Mouse (Mus musculus) limb, embryonic 12.5 days (tissue): ENCODE results near the gene Fam219a. TPM values are rescaled to one million over a fixed set of nuclear protein-coding genes. Genes with fewer than 3 reads are reported as not detected.

Experiments
- ATAC-seq: fragments of 200-750 bp; cut with Nextera tagmentation; 2 replicates; pipeline ENCODE4 v1.8.0; 2017; ENCODE audit warnings: low read depth, moderate TSS enrichment; ENCODE audit not compliant: insufficient number of reproducible peaks, insufficient read depth, low FRiP score, low TSS enrichment
- H3K27ac ChIP-seq: fragments of 300-500 bp; sonication (generic); 2 replicates; pipeline ENCODE4 v1.5.1; 2016; ENCODE audit warnings: mild to moderate bottlenecking, moderate library complexity
- H3K27me3 ChIP-seq: fragments of 300-500 bp; sonication (generic); 2 replicates; pipeline ENCODE4 v1.6.1; 2016; ENCODE audit warnings: mild to moderate bottlenecking, moderate library complexity
- H3K36me3 ChIP-seq: fragments of 300-500 bp; sonication (generic); 2 replicates; pipeline ENCODE4 v1.6.1; 2016; ENCODE audit warnings: mild to moderate bottlenecking, moderate library complexity
- H3K4me1 ChIP-seq: fragments of 300-500 bp; sonication (generic); replicated peaks from 2 replicates; pipeline ENCODE4 v1.6.1; 2016
- H3K4me2 ChIP-seq: fragments of 300-500 bp; sonication (generic); 2 replicates; pipeline ENCODE4 v1.6.1; 2016; ENCODE audit warnings: mild to moderate bottlenecking, moderate library complexity
- H3K4me3 ChIP-seq: fragments of 300-500 bp; sonication (generic); replicated peaks from 2 replicates; pipeline ENCODE4 v1.5.1; 2016; ENCODE audit warnings: mild to moderate bottlenecking
- H3K9ac ChIP-seq: fragments of 300-500 bp; sonication (generic); replicated peaks from 2 replicates; pipeline ENCODE4 v1.6.1; 2016; ENCODE audit warnings: mild to moderate bottlenecking, moderate library complexity
- H3K9me3 ChIP-seq: fragments of 300-500 bp; sonication (generic); 2 replicates; pipeline ENCODE4 v1.6.1; 2016; ENCODE audit warnings: mild to moderate bottlenecking, moderate library complexity
- WGBS: fragments of 180-500 bp; shearing (Covaris S2); methylation state at CpG from one replicate; pipeline ENCODE4 v1.1.7; 2016; 5-methylcytosine and 5-hydroxymethylcytosine counted together
- polyA plus RNA-seq: library from polyadenylated mRNA; unstranded; fragments of >200 nt; fragmentation: Nextera tagmentation; extraction: Ambion mirVana; gene quantifications from 2 replicates; pipeline ENCODE4 v1.2.1, GENCODE M21; 2016

The Fam219a gene
- polyA plus RNA-seq, 1 experiment from 2014 or later: 2.4 TPM

DNA sequence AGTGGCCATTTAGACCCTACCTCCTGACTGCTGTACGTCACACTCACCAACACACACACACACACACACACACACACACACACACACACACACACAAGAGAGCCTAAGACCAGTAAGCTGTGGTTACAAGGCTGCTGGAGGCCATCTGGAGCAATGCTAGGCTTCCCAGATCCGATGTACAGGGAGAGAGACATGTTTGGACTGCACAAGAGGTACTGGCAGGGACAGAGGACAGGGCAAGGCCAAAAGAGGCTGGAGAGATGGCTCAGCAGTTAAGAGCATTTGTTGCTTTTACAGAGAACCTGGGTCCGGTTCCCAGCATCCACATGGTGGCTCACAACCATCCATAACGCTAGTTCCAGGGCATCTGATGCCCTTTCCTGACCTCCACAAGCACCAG, 74.3 kb downstream of the Fam219a start:
- Histone ChIP-seq H3K4me2 (no peak overlapping the region), H3K9ac (no peak overlapping the region), H3K4me1 (peaks cover 20% of the 10 kb centered on the region), H3K9me3 (no peaks in the 10 kb centered on the region), H3K4me3 (no peak overlapping the region), H3K27ac (no peak overlapping the region), H3K36me3 (no peaks in the 10 kb centered on the region), H3K27me3 (peaks cover 73% of the 10 kb centered on the region)
- no peak for ATAC-seq
- 83% methylated on average over 4 of the region's 4 CpGs for WGBS

DNA sequence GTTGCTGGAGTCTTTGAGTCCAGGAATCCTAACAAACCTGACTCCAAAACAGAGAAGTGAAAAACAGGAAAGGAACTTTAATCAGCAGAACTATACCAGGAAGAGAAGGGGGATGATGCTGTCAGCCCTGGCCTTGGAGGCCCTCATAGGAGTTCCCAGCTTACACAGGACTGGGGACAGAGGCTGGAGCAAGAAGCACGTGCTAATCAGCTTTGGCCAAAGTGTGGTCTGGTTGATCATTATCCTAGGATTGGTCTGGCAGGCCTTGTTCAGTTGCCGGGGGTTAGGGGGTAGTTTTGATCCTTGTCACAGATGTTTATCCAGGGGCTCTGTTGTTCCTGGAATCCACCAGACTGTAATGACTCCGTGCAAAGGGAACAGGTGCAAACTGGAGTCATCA, 75.0 kb downstream of the Fam219a start:
- Histone ChIP-seq H3K27ac (no peak overlapping the region), H3K4me3 (no peak overlapping the region), H3K9me3 (no peaks in the 10 kb centered on the region), H3K4me1 (peaks cover 20% of the 10 kb centered on the region), H3K4me2 (no peak overlapping the region), H3K27me3 (peaks cover 68% of the 10 kb centered on the region), H3K9ac (no peak overlapping the region), H3K36me3 (no peaks in the 10 kb centered on the region)
- WGBS: 43% methylated on average over 3 of the region's 3 CpGs
- no peak for ATAC-seq

DNA sequence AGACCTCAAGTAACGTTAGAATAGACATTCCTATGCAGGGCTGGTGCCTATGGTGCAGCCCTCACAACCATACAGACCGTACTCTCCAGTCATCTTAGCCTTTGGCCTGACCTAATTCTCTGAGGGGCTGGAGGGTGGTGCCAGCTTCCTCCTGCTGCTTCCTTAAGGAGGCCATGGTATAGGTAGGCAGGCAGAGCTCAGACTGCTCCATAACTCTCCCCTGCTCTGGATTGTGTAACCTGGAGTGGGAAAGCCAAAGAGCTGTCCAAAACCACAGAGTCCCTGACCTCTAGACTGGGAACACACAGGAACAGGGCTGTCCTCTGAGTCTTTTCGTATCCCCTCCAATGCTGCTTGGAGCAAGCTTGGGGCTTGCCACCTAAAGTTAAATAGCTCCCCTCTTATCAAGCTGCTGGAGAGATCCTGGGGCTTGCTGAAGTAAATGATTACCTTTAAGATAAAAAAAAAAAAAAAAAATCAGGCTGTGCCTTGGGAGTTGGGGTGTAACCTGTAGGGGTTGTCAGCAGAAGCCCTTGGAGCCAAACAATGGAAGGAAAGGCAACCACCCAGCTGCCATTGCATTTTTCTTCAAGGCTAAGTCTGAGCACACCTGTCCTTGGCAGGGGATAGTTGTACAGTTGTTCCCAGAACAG, 75.7 kb downstream of the Fam219a start:
- no peaks in the 10 kb centered on the region for H3K36me3 ChIP-seq
- ATAC-seq: no peak
- H3K27me3 ChIP-seq: peaks cover 60% of the 10 kb centered on the region
- H3K4me3 ChIP-seq: no peak overlapping the region
- no peak overlapping the region for H3K9ac ChIP-seq
- no peak overlapping the region for H3K4me2 ChIP-seq
- no peaks in the 10 kb centered on the region for H3K9me3 ChIP-seq
- WGBS: 88% methylated on average over 3 of the region's 3 CpGs
- H3K4me1 ChIP-seq: peaks cover 12% of the 10 kb centered on the region
- no peak overlapping the region for H3K27ac ChIP-seq

DNA sequence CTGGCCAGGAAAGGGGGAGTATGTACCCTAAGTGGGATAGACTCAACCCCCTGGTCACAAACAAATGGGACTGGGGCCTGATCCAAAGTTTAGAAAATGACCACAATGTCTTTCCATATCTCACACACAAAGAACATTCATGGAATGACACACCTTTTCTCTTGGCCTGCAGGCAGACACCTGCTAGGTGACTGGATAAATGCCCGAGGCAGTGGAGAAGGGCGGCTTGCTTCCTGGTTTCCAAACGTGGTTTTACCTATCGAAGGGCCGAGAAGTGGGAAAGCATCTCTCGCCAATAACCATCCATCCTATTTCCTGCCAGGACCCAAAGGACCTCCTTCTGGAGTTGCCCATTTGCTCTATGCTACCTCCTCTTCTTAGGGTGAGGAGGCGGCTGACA, 76.4 kb downstream of the Fam219a start:
- Histone ChIP-seq H3K36me3 (no peaks in the 10 kb centered on the region), H3K4me3 (no peak overlapping the region), H3K4me1 (peaks cover 6% of the 10 kb centered on the region), H3K27me3 (peaks cover 54% of the 10 kb centered on the region), H3K9ac (no peak overlapping the region), H3K27ac (no peak overlapping the region), H3K4me2 (no peak overlapping the region), H3K9me3 (no peaks in the 10 kb centered on the region)
- 73% methylated on average over 7 of the region's 7 CpGs for WGBS
- no peak for ATAC-seq

DNA sequence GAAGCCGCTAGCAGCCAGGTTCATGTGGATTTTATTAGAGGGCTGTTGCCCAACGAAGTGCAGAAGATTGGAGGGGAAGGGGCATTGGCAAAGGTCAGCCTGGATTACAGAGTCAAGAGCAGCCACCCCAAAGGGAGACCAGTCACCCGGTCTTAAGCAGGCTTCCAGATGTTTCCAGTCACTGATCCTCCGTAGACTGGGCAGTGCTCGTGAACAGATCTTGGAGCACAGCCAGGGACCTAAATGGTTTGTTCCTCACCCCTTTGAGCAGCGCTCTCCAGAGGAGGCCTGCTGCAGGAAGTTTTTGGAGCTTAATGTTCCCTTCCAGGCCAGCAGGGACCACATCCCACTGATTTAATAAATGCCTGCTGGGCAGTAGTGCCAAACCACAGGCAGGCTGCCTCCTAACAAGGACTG, 87.7 kb downstream of the Fam219a start:
- peak overlapping the region; percentile 81 for H3K27ac ChIP-seq
- ATAC-seq: peak; percentile 87

DNA sequence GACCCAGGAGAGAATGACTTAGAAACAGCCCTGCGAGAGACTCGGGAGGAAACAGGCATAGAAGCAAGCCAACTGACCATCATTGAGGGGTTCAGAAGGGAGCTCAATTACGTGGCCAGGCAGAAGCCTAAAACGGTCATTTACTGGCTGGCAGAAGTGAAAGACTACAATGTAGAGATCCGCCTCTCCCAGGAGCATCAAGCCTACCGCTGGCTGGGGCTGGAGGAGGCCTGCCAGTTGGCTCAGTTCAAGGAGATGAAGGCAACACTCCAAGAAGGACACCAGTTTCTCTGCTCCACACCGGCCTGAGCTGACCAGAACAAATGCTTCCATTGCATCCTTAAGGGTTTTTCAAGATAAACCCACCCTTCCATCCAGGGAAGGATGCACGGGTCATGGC, 89.1 kb downstream of the Fam219a start:
- no peak overlapping the region for H3K27ac ChIP-seq
- no peak for ATAC-seq
- H3K9ac ChIP-seq: no peak overlapping the region
- 0 out of 2 replicates have a peak, but pooled peaks cover 9% of the 10 kb centered on the region for H3K36me3 ChIP-seq
- peaks cover 29% of the 10 kb centered on the region for H3K4me1 ChIP-seq
- peaks cover 19% of the 10 kb centered on the region; the same call in 1 of the 2 replicates for H3K27me3 ChIP-seq
- no peak overlapping the region for H3K4me2 ChIP-seq
- WGBS: 83% methylated on average over 8 of the region's 8 CpGs
- H3K4me3 ChIP-seq: no peak overlapping the region
- no peaks in the 10 kb centered on the region for H3K9me3 ChIP-seq

More for the DNA sequence above, 87.7 kb downstream of the Fam219a start:
- peak overlapping the region; percentile 15; the same call in 1 of the 2 replicates for H3K4me2 ChIP-seq
- no peak overlapping the region for H3K4me3 ChIP-seq
- WGBS: 13% methylated on average over 6 of the region's 6 CpGs
- peaks cover 29% of the 10 kb centered on the region for H3K4me1 ChIP-seq
- H3K9me3 ChIP-seq: peaks cover 6% of the 10 kb centered on the region; the same call in 1 of the 2 replicates
- 0 out of 2 replicates have a peak, but pooled peaks cover 9% of the 10 kb centered on the region for H3K36me3 ChIP-seq
- no peak overlapping the region for H3K9ac ChIP-seq
- peaks cover 15% of the 10 kb centered on the region; the same call in 1 of the 2 replicates for H3K27me3 ChIP-seq

DNA sequence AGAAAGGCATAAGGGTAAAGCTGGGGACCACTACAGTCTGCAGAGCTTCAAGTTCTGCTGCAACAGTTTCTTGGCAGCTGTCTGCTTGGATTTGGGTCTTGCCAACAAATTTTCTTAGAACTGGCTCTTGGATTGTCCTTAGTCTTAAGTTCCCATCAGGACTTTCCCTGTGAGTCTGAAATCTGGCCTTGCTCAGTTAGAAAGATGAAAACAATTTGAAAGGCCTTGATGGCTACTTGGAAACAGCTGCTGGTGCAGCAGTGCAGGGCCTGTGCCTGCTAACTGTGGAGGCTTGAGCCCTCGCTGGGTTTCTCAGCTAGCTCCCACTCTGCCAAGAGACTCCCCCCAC, 89.9 kb downstream of the Fam219a start:
- H3K4me1 ChIP-seq: peaks cover 29% of the 10 kb centered on the region
- ATAC-seq: no peak
- peaks cover 15% of the 10 kb centered on the region; the same call in 1 of the 2 replicates for H3K27me3 ChIP-seq
- no peak overlapping the region for H3K27ac ChIP-seq
- no peak overlapping the region for H3K4me3 ChIP-seq
- no peaks in the 10 kb centered on the region for H3K9me3 ChIP-seq
- H3K9ac ChIP-seq: no peak overlapping the region
- 36% methylated on average over 1 of the region's 1 CpGs for WGBS
- no peak overlapping the region for H3K4me2 ChIP-seq
- 0 out of 2 replicates have a peak, but pooled peaks cover 9% of the 10 kb centered on the region for H3K36me3 ChIP-seq

DNA sequence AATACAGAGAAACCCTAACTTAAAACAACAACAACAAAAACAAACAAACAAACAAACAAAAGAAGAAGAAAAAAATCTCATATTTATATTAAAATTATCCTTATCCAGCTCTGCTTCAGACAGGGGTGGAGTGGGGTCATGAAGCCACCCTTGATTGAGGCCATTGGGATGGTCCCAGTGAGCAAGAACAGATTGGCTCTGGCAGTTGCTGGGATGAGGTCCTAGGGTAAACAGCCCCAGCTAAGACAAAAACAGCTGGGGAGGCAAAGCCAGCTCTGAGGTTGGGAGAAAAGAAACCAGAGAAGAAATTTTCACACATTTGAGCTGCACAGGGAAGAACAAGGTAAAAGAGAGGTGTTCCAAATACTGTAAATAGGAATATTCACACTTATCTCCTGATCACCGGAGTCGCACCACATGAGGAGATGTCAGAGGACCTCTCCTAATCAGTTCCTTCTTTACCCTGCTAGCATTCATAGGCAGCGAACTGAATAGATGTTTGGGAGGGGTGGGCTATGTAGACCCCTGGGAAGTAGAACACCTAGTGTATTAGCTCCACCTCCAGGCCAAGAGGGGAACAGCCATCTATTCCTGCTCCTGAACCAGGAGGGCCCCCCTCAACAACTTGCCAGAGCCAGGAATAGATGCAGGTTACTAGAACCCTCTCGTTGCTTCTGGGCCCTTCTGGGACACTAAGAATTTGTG, 90.4 kb downstream of the Fam219a start:
- Histone ChIP-seq H3K36me3 (0 out of 2 replicates have a peak, but pooled peaks cover 9% of the 10 kb centered on the region), H3K4me3 (no peak overlapping the region), H3K4me1 (peaks cover 29% of the 10 kb centered on the region), H3K9ac (no peak overlapping the region), H3K27me3 (peaks cover 13% of the 10 kb centered on the region; the same call in 1 of the 2 replicates), H3K27ac (no peak overlapping the region), H3K4me2 (no peak overlapping the region), H3K9me3 (no peaks in the 10 kb centered on the region)
- 72% methylated on average over 4 of the region's 4 CpGs for WGBS
- ATAC-seq: no peak

DNA sequence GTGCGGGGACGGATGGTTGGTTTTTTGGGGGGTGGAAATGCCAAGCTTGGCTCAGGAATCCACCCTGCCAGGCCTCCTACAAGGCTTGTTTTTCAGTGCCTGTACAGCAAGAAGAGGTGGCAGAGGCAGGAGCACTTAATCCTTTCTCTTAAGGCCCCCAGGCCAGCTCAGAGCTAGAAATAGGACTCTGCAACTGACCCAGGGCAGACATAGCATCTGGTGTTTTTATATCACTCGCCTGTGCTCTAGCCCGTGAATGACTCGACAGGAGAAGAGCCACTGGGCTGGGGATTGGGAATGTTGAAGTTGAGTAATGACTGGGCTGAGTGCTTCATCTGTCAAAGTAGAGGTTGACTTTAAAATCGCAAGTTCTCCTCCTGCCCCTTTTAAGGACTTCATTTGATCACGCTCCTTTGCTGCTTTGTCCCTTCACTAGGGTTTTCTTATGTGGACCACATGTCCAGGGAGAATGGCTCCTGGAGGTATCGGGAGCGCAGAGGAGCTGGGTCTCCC, 91.6 kb downstream of the Fam219a start:
- Histone ChIP-seq H3K4me3 (no peak overlapping the region), H3K27ac (no peak overlapping the region), H3K4me2 (no peak overlapping the region), H3K4me1 (peaks cover 29% of the 10 kb centered on the region), H3K9ac (no peak overlapping the region), H3K27me3 (peaks cover 13% of the 10 kb centered on the region; the same call in 1 of the 2 replicates), H3K9me3 (no peaks in the 10 kb centered on the region), H3K36me3 (0 out of 2 replicates have a peak, but pooled peaks cover 9% of the 10 kb centered on the region)
- WGBS: 79% methylated on average over 9 of the region's 9 CpGs
- no peak for ATAC-seq

DNA sequence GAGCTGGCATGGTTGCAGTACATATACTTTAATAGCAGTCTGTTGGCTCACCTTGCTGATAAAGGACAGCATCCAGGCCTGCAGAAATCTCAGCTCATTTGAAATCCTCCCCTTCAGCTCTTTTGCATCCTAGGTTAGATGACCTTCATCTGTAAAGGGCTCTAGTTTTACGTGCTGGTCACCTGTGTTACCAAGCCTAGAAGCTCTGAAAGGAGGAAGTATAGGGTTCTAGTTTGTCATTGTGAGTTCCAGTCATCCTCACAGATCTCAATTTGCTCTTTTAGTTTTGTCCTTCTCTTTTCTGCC, 98.0 kb downstream of the Fam219a start:
- H3K27ac ChIP-seq: no peak overlapping the region; the same call in 1 of the 2 replicates
- H3K4me3 ChIP-seq: no peak overlapping the region
- H3K27me3 ChIP-seq: 0 out of 2 replicates have a peak, but pooled peaks cover 5% of the 10 kb centered on the region
- H3K9ac ChIP-seq: no peak overlapping the region
- no peak for ATAC-seq
- H3K4me2 ChIP-seq: no peak overlapping the region
- H3K36me3 ChIP-seq: no peaks in the 10 kb centered on the region
- H3K4me1 ChIP-seq: peaks cover 23% of the 10 kb centered on the region
- WGBS: 88% methylated on average over 1 of the region's 1 CpGs
- H3K9me3 ChIP-seq: no peaks in the 10 kb centered on the region

DNA sequence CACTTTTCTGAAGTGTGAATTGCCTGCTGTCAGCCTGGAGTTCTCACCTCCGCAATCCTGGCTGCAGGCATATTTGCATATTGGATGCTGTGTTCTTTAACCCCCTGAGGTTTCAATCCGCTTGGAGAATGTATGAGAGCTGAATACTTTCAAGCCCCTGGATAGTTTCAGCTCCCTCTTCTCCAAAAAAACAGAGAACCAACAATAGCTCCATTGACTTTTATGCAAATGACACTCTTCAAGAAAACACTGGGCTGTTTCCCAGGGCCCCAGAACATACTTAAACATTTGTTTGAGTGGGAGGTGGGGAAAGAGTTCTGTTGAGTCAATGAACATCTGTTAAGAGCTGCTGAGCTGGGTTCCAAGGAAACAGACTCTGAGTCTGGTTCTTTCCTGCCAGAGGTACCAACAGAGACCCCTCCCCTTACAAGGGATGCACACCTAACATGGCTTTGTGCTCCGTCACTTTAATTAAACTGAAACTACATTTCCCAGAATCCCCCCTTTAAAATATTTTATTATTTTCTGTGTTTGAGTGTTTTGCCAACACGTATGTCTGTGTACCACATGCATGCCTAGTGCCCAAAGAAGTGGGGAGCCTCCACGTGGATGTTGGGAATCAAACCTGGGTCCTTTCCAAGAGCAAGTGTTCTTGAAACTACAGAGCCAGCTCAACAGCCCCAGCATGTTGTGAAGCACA, 98.5 kb downstream of the Fam219a start:
- H3K4me3 ChIP-seq: no peak overlapping the region
- 36% methylated on average over 5 of the region's 5 CpGs for WGBS
- no peaks in the 10 kb centered on the region for H3K36me3 ChIP-seq
- no peak for ATAC-seq
- H3K9me3 ChIP-seq: no peaks in the 10 kb centered on the region
- 0 out of 2 replicates have a peak, but pooled peaks cover 5% of the 10 kb centered on the region for H3K27me3 ChIP-seq
- H3K4me2 ChIP-seq: no peak overlapping the region
- peaks cover 23% of the 10 kb centered on the region for H3K4me1 ChIP-seq
- no peak overlapping the region for H3K9ac ChIP-seq
- no peak overlapping the region; the same call in 1 of the 2 replicates for H3K27ac ChIP-seq
